Mouse (Mus musculus): ENCODE measurements around the gene Tex38. TPM values are rescaled to one million over a fixed set of nuclear protein-coding genes. Genes with fewer than 3 reads are reported as not detected.
A peak's percentile ranks its signal among the peaks of the same experiment; 100 is the strongest.

Tex38 gene
- polyA plus RNA-seq, 1 experiment from 2014 or later: 0.20 TPM

GRCm38 (mm10) chr4:115812326-115812725 lies 31.5 kb upstream of the Tex38 start:
- H3K27me3 ChIP-seq (ENCODE audit: insufficient read depth, poor library complexity, severe bottlenecking): no peaks in the 10 kb centered on the region
- no peak overlapping the region for H3K4me3 ChIP-seq
- H3K27ac ChIP-seq: no peak overlapping the region
- WGBS: 91% methylated on average over 4 of the region's 4 CpGs
- no peaks in the 10 kb centered on the region for H3K4me1 ChIP-seq (replicated peaks)
- H3K36me3 ChIP-seq: peaks cover 54% of the 10 kb centered on the region
- no peaks in the 10 kb centered on the region for H3K9me3 ChIP-seq
- no peak for DNase-seq (ENCODE audit: low spot score)

- Histone ChIP-seq H3K27me3 (ENCODE audit: insufficient read depth, poor library complexity, severe bottlenecking) (no peaks in the 10 kb centered on the region), H3K9me3 (no peaks in the 10 kb centered on the region), H3K4me3 (no peak overlapping the region), H3K36me3 (peaks cover 68% of the 10 kb centered on the region), H3K27ac (no peak overlapping the region), H3K4me1 (replicated peaks) (no peaks in the 10 kb centered on the region)
- WGBS: 92% methylated on average over 3 of the region's 3 CpGs
- DNase-seq (ENCODE audit: low spot score): no peak
Measured at GRCm38 (mm10) chr4:115799981-115800380, 19.2 kb upstream of the Tex38 start.

DNA sequence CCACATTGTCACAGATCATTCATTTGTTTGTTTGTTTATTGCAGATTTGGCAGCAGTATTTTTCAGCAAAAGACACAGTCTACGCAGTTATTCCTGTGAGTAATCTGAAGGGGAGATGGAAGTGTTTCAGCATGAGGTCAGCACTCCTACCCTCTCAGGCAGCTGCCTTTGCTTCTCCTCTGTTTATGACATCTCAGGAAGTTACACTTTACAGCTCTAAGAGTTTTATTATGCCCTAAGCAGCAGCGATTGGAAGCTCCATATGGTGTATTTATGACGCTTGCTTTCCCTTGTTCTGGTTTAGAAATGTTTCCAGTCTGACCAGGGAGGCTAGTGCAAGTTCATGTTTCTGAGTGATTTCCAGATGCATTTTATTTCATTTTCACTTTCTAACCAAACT lies 14.5 kb upstream of the Tex38 start:
- Histone ChIP-seq H3K4me3 (no peak overlapping the region), H3K36me3 (peaks cover 76% of the 10 kb centered on the region), H3K9me3 (no peaks in the 10 kb centered on the region), H3K27me3 (ENCODE audit: insufficient read depth, poor library complexity, severe bottlenecking) (no peaks in the 10 kb centered on the region), H3K27ac (no peak overlapping the region), H3K4me1 (replicated peaks) (no peaks in the 10 kb centered on the region)
- DNase-seq (ENCODE audit: low spot score): no peak
- 93% methylated on average over 3 of the region's 3 CpGs for WGBS

- WGBS: 79% methylated on average over 3 of the region's 3 CpGs
- H3K4me1 ChIP-seq (replicated peaks): peaks cover 4% of the 10 kb centered on the region
Measured at GRCm38 (mm10) chr4:115790864-115791263, 10.0 kb upstream of the Tex38 start.

DNA sequence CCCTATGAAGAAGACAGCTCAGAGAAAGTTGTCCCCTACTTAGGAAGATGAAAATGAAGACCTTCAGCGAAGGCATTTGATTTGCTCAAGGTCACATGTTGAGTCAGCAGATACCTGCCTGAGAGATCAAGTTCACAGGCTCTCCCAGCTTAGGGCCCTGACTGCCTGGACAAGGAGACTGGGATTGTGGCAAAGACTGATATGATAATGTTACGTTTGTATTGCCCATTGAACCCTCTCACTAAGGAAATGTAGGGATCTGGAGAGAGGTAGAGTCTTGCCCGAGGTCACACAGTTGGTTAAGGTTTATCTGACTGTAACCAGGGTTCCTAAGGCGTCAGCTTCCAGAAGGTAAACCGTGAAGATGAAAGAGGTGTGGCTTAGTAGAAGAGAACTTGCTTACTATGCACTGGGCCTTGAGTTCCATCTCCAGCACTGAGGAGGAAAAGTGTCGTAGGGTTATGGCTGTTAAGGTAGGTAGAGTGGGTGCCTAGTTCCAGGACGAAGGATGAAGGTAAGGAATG lies 4.8 kb upstream of the Tex38 start:
- 60% methylated on average over 7 of the region's 7 CpGs for WGBS
- Histone ChIP-seq H3K27ac (peak overlapping the region; percentile 93), H3K4me3 (peak overlapping the region; percentile 87), H3K4me1 (replicated peaks) (peaks cover 15% of the 10 kb centered on the region), H3K36me3 (peaks cover 18% of the 10 kb centered on the region; the same call in 1 of the 2 replicates), H3K9me3 (no peaks in the 10 kb centered on the region), H3K27me3 (ENCODE audit: insufficient read depth, poor library complexity, severe bottlenecking) (no peaks in the 10 kb centered on the region)
- DNase-seq (ENCODE audit: low spot score): no peak

More at GRCm38 (mm10) chr4:115790864-115791263, 10.0 kb upstream of the Tex38 start:
- no peak overlapping the region for H3K4me3 ChIP-seq
- H3K27ac ChIP-seq: no peak overlapping the region
- no peaks in the 10 kb centered on the region for H3K27me3 ChIP-seq (ENCODE audit: insufficient read depth, poor library complexity, severe bottlenecking)
- no peaks in the 10 kb centered on the region for H3K9me3 ChIP-seq
- no peak for DNase-seq (ENCODE audit: low spot score)
- peaks cover 51% of the 10 kb centered on the region for H3K36me3 ChIP-seq

GRCm38 (mm10) chr4:115784769-115785510 lies 4.1 kb upstream of the Tex38 start, which contains the start of gene Atpaf1:
Gene Atpaf1, plus strand, starts transcription at chr4:115784812.
- H3K4me3 ChIP-seq: peak within 1 kb of the TSS; percentile 87
- H3K4me1 ChIP-seq (replicated peaks): peaks cover 20% of the 10 kb centered on the region
- peak; percentile 76 for DNase-seq (ENCODE audit: low spot score)
- peaks cover 12% of the 10 kb centered on the region; the same call in 1 of the 2 replicates for H3K36me3 ChIP-seq
- H3K9me3 ChIP-seq: no peaks in the 10 kb centered on the region
- under 1% methylated on average over 69 of the region's 69 CpGs for WGBS
- H3K27me3 ChIP-seq (ENCODE audit: insufficient read depth, poor library complexity, severe bottlenecking): no peaks in the 10 kb centered on the region
- peak within 1 kb of the TSS; percentile 93 for H3K27ac ChIP-seq

DNA sequence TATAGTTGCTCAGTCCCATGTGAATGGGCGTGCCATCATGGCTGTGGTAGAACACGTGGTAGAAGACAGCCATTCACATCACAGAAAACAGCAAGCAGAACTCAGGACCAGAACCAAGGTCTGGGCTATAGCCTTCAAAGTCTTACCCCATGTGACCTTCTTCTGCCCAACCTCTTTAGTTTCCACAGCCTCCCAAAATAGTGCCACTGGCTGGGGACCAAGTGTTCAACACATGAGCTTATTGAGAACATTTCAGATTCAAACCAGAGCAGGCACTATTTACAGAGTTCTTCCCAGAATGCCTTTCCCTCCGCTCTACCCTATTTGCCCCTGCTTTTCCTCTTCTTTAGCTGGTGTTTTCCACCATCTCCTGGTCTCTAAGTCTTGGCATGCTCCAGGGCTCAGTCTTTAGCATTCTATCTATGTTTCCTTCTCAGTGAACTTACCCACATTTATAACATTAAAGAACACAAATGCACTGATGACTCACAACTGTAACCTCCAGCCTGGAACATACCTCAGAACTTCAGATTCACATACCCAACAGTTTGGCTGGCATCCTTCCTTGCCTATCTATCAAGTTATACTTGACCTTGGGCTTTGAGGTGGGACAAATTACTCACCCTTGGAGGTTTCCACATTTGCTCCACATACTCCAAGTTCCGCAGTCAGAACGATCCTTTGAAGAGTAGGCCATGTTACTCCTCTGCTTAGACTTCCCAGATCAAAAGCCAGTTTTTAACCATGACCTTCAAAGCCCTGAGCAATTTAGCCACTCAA lies 1.4 kb upstream of the Tex38 start:
- H3K4me1 ChIP-seq (replicated peaks): peaks cover 20% of the 10 kb centered on the region
- peaks cover 14% of the 10 kb centered on the region for H3K36me3 ChIP-seq
- H3K27ac ChIP-seq: no peak overlapping the region
- 90% methylated on average over 5 of the region's 5 CpGs for WGBS
- H3K9me3 ChIP-seq: no peaks in the 10 kb centered on the region
- no peaks in the 10 kb centered on the region for H3K27me3 ChIP-seq (ENCODE audit: insufficient read depth, poor library complexity, severe bottlenecking)
- no peak overlapping the region for H3K4me3 ChIP-seq
- DNase-seq (ENCODE audit: low spot score): no peak

DNA sequence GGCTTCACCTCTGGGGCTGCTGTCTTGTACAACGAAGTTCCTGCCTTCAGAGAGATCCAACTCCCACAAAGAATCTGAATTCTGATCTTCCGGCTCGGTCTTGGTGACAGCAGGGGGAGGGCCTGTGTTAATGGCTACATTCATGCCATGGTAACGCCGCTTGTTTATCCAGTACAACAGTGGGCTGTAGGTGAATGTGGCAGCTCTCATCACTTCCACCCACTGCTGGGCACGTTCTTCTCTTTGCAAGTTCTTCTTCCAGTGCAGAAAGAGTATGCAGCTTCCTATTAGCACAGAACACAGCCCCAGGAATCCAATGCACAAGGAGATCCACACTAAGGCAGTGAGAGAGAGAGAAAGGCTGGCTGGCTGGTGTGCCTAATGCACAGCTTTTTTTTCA lies 549 bp downstream of the Tex38 start:
- Histone ChIP-seq H3K36me3 (peaks cover 25% of the 10 kb centered on the region), H3K4me1 (replicated peaks) (peaks cover 11% of the 10 kb centered on the region), H3K27me3 (ENCODE audit: insufficient read depth, poor library complexity, severe bottlenecking) (no peaks in the 10 kb centered on the region), H3K9me3 (no peaks in the 10 kb centered on the region), H3K27ac (no peak overlapping the region), H3K4me3 (no peak overlapping the region)
- WGBS: 56% methylated on average over 6 of the region's 6 CpGs
- DNase-seq (ENCODE audit: low spot score): no peak

- 90% methylated on average over 2 of the region's 2 CpGs for WGBS
- no peak for DNase-seq (ENCODE audit: low spot score)
- H3K9me3 ChIP-seq: no peaks in the 10 kb centered on the region
- H3K36me3 ChIP-seq: peaks cover 51% of the 10 kb centered on the region
- no peaks in the 10 kb centered on the region for H3K27me3 ChIP-seq (ENCODE audit: insufficient read depth, poor library complexity, severe bottlenecking)
- H3K4me1 ChIP-seq (replicated peaks): 0 out of 2 replicates have a peak, but pooled peaks cover 6% of the 10 kb centered on the region
- H3K27ac ChIP-seq: no peak overlapping the region
- H3K4me3 ChIP-seq: no peak overlapping the region
Measured at GRCm38 (mm10) chr4:115777627-115778026, 3.2 kb downstream of the Tex38 start.

DNA sequence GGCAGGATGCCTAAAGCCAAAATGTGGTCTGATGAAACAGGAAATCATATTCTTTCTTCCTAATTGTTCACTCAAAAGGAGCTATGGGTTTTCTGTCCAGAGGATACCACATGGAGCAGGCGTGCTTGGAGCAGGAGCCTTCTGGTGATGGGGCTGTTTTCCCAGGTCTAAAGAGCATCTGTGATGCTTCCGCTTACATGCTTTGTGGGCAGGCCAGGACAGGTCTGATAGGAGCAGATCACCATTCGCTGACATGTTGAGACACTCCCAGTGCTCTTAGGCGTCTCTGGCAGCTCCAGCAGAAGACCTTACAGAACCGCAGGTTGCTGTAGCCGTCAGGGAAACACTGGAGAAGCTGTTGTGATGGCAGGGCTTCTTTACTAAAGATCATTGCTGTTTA lies 5.8 kb downstream of the Tex38 start:
- H3K36me3 ChIP-seq: peaks cover 70% of the 10 kb centered on the region
- H3K4me1 ChIP-seq (replicated peaks): no peaks in the 10 kb centered on the region
- no peaks in the 10 kb centered on the region for H3K9me3 ChIP-seq
- H3K4me3 ChIP-seq: no peak overlapping the region
- H3K27me3 ChIP-seq (ENCODE audit: insufficient read depth, poor library complexity, severe bottlenecking): no peaks in the 10 kb centered on the region
- no peak overlapping the region for H3K27ac ChIP-seq
- DNase-seq (ENCODE audit: low spot score): no peak
- 87% methylated on average over 6 of the region's 6 CpGs for WGBS

DNA sequence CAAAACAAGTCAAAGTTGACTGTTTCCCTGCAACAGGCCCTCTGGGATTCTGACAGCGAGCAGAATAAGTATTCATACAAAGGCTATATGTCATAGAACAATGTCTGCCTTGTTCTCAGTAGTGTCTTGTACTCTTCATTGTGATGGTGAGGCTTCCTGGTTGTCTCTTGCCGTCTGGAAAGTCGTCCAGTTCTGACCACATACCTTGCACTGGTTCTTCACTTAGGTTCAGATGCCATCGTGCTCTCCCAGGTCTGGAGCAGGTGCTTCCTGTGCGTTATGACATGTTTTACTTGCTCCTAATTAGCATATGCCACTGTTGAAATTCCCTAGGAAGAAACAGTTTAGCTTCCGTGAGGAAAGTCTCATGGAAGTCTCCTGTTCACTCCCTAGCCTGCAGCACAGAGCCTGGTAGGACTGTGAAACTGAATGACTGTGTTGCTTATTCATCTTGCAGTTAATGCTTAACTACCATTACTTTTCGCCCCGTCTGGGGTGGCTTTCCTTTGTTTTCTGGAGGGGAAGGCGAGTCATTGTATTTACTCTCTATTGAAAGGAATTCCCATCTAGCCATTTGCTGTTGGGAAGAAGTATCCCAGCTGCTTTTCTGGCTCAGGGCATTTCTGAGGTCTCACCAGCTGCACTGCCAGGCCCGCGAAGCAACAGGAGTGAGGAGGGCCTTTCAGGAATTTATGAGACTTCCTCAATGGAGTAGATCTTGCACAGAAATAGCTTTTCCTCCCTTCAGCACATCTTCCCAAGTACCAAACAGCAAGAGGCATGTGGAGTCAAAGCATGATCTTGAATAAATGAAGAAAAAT lies 13.0 kb downstream of the Tex38 start:
- H3K36me3 ChIP-seq: peaks cover 88% of the 10 kb centered on the region
- H3K27me3 ChIP-seq (ENCODE audit: insufficient read depth, poor library complexity, severe bottlenecking): no peaks in the 10 kb centered on the region
- no peaks in the 10 kb centered on the region for H3K9me3 ChIP-seq
- no peak for DNase-seq (ENCODE audit: low spot score)
- H3K4me1 ChIP-seq (replicated peaks): 0 out of 2 replicates have a peak, but pooled peaks cover 6% of the 10 kb centered on the region
- 57% methylated on average over 11 of the region's 11 CpGs for WGBS
- no peak overlapping the region for H3K4me3 ChIP-seq
- peak overlapping the region; percentile 1; the same call in 1 of the 2 replicates for H3K27ac ChIP-seq

GRCm38 (mm10) chr4:115764581-115764980 lies 16.2 kb downstream of the Tex38 start:
- WGBS: 92% methylated on average over 11 of the region's 11 CpGs
- Histone ChIP-seq H3K27me3 (ENCODE audit: insufficient read depth, poor library complexity, severe bottlenecking) (no peaks in the 10 kb centered on the region), H3K4me3 (no peak overlapping the region), H3K27ac (no peak overlapping the region), H3K36me3 (peaks cover 90% of the 10 kb centered on the region), H3K9me3 (no peaks in the 10 kb centered on the region), H3K4me1 (replicated peaks) (0 out of 2 replicates have a peak, but pooled peaks cover 6% of the 10 kb centered on the region)
- no peak for DNase-seq (ENCODE audit: low spot score)
